Mouse (Mus musculus) hindbrain, embryonic 10.5 days (tissue): Measurements from ENCODE around the gene Fto. TPM values are rescaled to one million over a fixed set of nuclear protein-coding genes. Genes with fewer than 3 reads are reported as not detected.

ENCODE experiments used
- DNase-seq: peaks from one replicate; pipeline ENCODE4 v3.0.0-alpha.2; 2017; ENCODE audit warnings: low spot score
- H3K27ac ChIP-seq: fragments of 300-500 bp; sonication (generic); 2 replicates; pipeline ENCODE4 v1.5.1; 2016; ENCODE audit warnings: mild to moderate bottlenecking, moderate library complexity
- H3K27me3 ChIP-seq: fragments of 300-500 bp; sonication (generic); 2 replicates; pipeline ENCODE4 v1.6.1; 2016; ENCODE audit warnings: mild to moderate bottlenecking; ENCODE audit not compliant: poor library complexity, insufficient read depth, severe bottlenecking
- H3K36me3 ChIP-seq: fragments of 300-500 bp; sonication (generic); 2 replicates; pipeline ENCODE4 v1.6.1; 2016; ENCODE audit warnings: mild to moderate bottlenecking, moderate library complexity
- H3K4me1 ChIP-seq: fragments of 300-500 bp; sonication (generic); replicated peaks from 2 replicates; pipeline ENCODE4 v1.6.1; 2016; ENCODE audit warnings: mild to moderate bottlenecking
- H3K4me3 ChIP-seq: fragments of 300-500 bp; sonication (generic); 2 replicates; pipeline ENCODE4 v1.5.1; 2016; ENCODE audit warnings: mild to moderate bottlenecking, moderate library complexity
- H3K9me3 ChIP-seq: fragments of 300-500 bp; sonication (generic); 2 replicates; pipeline ENCODE4 v1.6.1; 2016; ENCODE audit warnings: mild to moderate bottlenecking, moderate library complexity
- WGBS: fragments of 180-500 bp; shearing (Covaris S2); methylation state at CpG from one replicate; pipeline ENCODE4 v1.1.7; 2016; 5-methylcytosine and 5-hydroxymethylcytosine counted together
- polyA plus RNA-seq: library from polyadenylated mRNA; unstranded; fragments of >200 nt; fragmentation: Nextera tagmentation; extraction: Ambion mirVana; gene quantifications from 2 replicates; pipeline ENCODE4 v1.2.1, GENCODE M21; 2016

Fto gene
- polyA plus RNA-seq, 1 experiment from 2014 or later = 103 TPM

DNA sequence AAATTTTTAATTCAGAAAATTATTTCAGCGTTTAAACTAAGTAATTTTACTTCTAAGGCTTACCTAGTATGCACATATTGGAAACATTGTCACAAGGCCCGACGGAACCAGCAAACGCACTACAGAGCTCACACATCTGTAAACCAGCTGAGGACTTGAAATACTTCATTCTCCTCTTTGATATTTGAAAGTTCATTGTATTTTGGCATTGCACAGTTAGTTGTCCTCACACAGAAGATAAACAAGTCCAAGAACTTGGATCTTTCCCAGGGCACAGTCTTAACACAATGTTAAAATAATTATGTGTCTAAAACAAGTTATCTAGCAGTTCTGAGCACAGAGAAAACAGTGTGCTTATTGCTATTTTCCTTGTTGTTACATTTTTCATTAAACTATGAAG is 22.7 kb upstream of the Fto start:
- H3K27ac ChIP-seq = no peak overlapping the region
- DNase-seq = no peak
- peaks cover 2% of the 10 kb centered on the region for H3K36me3 ChIP-seq
- H3K4me1 ChIP-seq = no peaks in the 10 kb centered on the region
- H3K4me3 ChIP-seq = no peak overlapping the region
- H3K9me3 ChIP-seq = no peaks in the 10 kb centered on the region
- 88% methylated on average over 4 of the region's 4 CpGs for WGBS
- H3K27me3 ChIP-seq = no peaks in the 10 kb centered on the region

DNA sequence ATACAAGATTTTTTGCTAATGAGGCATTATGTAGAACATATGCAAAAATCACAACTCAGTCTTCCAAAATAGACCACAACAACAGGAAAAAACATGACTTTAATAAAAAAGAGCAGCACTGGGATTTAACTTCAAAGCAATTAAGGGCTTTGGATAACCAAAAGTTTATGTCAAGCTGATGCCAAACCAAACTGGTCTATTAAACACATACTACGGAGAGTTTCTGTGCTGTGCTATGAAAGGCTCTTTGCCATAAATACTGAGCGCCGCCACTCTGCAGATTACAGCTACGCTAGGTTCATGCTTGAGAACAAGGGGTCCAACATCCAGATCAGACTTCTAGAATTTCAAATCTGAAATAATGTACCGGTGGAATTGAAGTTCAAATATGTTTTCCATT is 17.5 kb upstream of the Fto start:
- Histone ChIP-seq H3K4me3 (no peak overlapping the region), H3K36me3 (peaks cover 25% of the 10 kb centered on the region), H3K4me1 (no peaks in the 10 kb centered on the region), H3K9me3 (no peaks in the 10 kb centered on the region), H3K27me3 (no peaks in the 10 kb centered on the region), H3K27ac (no peak overlapping the region)
- WGBS = 96% methylated on average over 5 of the region's 5 CpGs
- no peak for DNase-seq

DNA sequence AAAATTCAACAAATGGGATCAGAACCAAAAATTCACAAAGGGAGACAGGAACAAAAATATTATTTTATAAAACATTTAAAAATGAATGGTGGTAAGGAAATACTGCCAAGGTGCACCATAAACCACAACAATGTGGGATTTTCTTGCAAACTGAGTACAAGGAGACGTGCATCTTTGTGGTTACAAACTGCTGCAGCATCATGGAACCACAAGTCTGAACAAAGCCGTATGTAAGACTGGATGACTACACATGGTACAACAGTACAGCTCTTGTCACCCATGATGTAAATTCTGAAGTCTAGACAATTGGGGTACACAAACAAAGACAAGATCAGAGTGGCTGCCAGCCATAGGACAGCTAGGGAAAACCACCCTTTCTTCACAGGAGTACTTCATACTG is 14.7 kb upstream of the Fto start:
- Histone ChIP-seq H3K4me3 (no peak overlapping the region), H3K4me1 (no peaks in the 10 kb centered on the region), H3K9me3 (no peaks in the 10 kb centered on the region), H3K27me3 (no peaks in the 10 kb centered on the region), H3K27ac (no peak overlapping the region), H3K36me3 (peaks cover 49% of the 10 kb centered on the region)
- 90% methylated on average over 2 of the region's 2 CpGs for WGBS
- no peak for DNase-seq

DNA sequence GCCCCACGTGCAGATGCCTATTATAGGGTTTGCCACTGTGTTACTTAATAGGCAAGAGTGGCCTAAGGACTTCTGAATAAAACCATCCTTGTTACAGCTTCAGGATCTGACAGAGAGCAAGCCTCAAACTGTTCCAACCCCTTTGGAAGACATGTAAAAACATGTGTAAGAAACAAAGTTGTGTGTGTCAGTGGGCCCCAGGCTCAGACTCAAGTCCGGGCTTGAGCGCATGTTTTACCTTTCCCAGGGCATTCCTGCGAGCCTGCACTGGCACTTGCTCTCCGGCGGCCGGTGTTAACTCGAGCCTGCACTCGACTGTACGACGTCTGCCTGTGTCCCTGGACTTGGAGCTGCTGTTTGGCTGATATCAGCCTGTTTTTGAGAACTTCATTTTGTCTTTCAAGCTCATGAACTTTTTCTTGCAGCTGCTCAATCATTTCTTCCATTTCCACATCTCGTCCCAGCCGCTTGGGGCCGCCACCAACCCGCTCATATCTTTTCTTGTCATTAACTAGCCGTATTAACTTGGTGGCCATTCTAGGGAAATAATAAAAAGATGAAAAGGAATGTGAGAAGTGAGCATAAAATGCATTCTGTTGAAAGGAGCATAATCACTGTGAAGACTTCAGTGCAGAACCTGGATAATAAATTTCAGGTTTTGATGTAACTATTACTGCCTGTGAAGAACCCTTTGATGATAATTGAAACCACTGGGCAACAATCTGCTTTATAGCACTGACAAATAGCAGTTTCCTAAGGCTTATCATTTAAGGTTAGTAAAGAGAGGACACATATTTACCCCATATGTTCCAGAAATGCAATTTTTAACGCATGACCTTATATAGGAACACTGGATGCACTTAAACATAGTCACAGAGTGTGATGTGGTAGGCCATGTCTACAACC is 8.6 kb upstream of the Fto start:
- DNase-seq = no peak
- Histone ChIP-seq H3K4me3 (no peak overlapping the region), H3K27ac (no peak overlapping the region), H3K27me3 (no peaks in the 10 kb centered on the region), H3K36me3 (peaks cover 51% of the 10 kb centered on the region), H3K9me3 (no peaks in the 10 kb centered on the region), H3K4me1 (no peaks in the 10 kb centered on the region)
- 85% methylated on average over 17 of the region's 17 CpGs for WGBS

GRCm38 (mm10) chr8:91312342-91312741 is 983 bp upstream of the Fto start:
- peaks cover 6% of the 10 kb centered on the region; the same call in 1 of the 2 replicates for H3K36me3 ChIP-seq
- no peaks in the 10 kb centered on the region for H3K9me3 ChIP-seq
- no peak for DNase-seq
- peaks cover 28% of the 10 kb centered on the region for H3K4me1 ChIP-seq
- H3K4me3 ChIP-seq = peak overlapping the region; percentile 85
- peak overlapping the region; percentile 97 for H3K27ac ChIP-seq
- H3K27me3 ChIP-seq = no peaks in the 10 kb centered on the region
- WGBS = 85% methylated on average over 2 of the region's 2 CpGs

GRCm38 (mm10) chr8:91317567-91318227 is 4.4 kb downstream of the Fto start:
- Histone ChIP-seq H3K9me3 (no peaks in the 10 kb centered on the region), H3K27ac (no peak overlapping the region), H3K27me3 (no peaks in the 10 kb centered on the region), H3K4me3 (no peak overlapping the region), H3K36me3 (peaks cover 7% of the 10 kb centered on the region; the same call in 1 of the 2 replicates), H3K4me1 (peaks cover 28% of the 10 kb centered on the region)
- DNase-seq = no peak
- WGBS = 92% methylated on average over 5 of the region's 5 CpGs

- H3K36me3 ChIP-seq = peaks cover 7% of the 10 kb centered on the region; the same call in 1 of the 2 replicates
- DNase-seq = no peak
- WGBS = 92% methylated on average over 7 of the region's 7 CpGs
Observed at GRCm38 (mm10) chr8:91318938-91319729, 5.8 kb downstream of the Fto start.

DNA sequence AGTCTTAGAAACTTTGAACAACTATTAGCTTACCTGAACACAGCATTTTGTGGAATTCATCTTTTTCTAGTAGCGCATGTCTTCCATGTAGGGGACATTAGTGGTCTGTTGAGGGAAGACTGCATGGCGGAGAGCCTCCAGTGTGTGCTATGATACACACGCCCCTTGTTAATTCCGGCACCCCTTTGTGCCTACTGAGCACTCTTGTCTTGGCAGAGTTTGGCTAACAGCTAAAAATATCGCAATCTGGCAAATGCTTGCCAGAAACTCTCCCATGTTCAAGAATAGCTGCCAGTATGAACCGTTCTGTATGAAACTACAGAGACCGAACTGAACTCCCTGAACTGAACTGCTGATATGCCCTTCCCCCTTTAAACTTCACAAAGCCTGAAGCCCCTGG is 10.2 kb downstream of the Fto start:
- 64% methylated on average over 7 of the region's 7 CpGs for WGBS
- no peak for DNase-seq

More at GRCm38 (mm10) chr8:91318938-91319729, 5.8 kb downstream of the Fto start:
- Histone ChIP-seq H3K27me3 (no peaks in the 10 kb centered on the region), H3K27ac (no peak overlapping the region), H3K9me3 (no peaks in the 10 kb centered on the region), H3K4me1 (peaks cover 36% of the 10 kb centered on the region), H3K4me3 (no peak overlapping the region)

DNA sequence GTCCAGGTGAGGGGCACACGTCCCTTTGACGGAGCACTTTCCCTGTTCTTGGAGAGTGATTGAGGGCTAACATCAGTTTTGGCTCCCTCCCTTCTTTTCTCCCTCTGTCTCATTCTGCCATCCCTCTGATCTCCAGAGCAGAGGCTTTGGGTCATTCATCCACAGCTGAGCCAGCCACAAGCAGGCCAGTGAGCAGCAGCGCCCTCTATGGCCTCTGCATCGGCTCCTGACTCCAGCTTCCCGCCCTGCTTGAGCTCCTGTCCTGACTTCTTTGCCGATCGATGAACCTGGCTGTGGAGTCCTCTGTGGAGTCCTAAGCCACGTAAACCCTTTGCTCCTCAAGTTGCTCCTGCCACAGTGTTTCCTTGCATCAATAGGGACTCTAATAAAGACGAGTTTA is 10.9 kb downstream of the Fto start:
- H3K27ac ChIP-seq = peak overlapping the region; percentile 1; the same call in 1 of the 2 replicates
- peak; percentile 53 for DNase-seq
- H3K4me1 ChIP-seq = peaks cover 52% of the 10 kb centered on the region
- WGBS = 30% methylated on average over 9 of the region's 9 CpGs
- peaks cover 18% of the 10 kb centered on the region for H3K36me3 ChIP-seq
- no peaks in the 10 kb centered on the region for H3K9me3 ChIP-seq
- no peaks in the 10 kb centered on the region for H3K27me3 ChIP-seq
- H3K4me3 ChIP-seq = no peak overlapping the region

More for the DNA sequence above, 10.2 kb downstream of the Fto start:
- Histone ChIP-seq H3K36me3 (peaks cover 18% of the 10 kb centered on the region), H3K27me3 (no peaks in the 10 kb centered on the region), H3K4me1 (peaks cover 45% of the 10 kb centered on the region), H3K27ac (no peak overlapping the region), H3K4me3 (no peak overlapping the region), H3K9me3 (no peaks in the 10 kb centered on the region)

- H3K27me3 ChIP-seq = no peaks in the 10 kb centered on the region
- no peak overlapping the region; the same call in 1 of the 2 replicates for H3K27ac ChIP-seq
- peaks cover 15% of the 10 kb centered on the region for H3K36me3 ChIP-seq
- peaks cover 58% of the 10 kb centered on the region for H3K4me1 ChIP-seq
- H3K9me3 ChIP-seq = no peaks in the 10 kb centered on the region
- no peak overlapping the region for H3K4me3 ChIP-seq
- WGBS = 72% methylated on average over 4 of the region's 4 CpGs
- no peak for DNase-seq
Observed at GRCm38 (mm10) chr8:91324916-91325315, 11.6 kb downstream of the Fto start.

GRCm38 (mm10) chr8:91326018-91326417 is 12.7 kb downstream of the Fto start:
- Histone ChIP-seq H3K9me3 (no peaks in the 10 kb centered on the region), H3K4me3 (no peak overlapping the region), H3K27me3 (no peaks in the 10 kb centered on the region), H3K27ac (no peak overlapping the region), H3K36me3 (peaks cover 15% of the 10 kb centered on the region), H3K4me1 (peaks cover 69% of the 10 kb centered on the region)
- DNase-seq = no peak
- 86% methylated on average over 3 of the region's 3 CpGs for WGBS

GRCm38 (mm10) chr8:91326946-91327345 is 13.6 kb downstream of the Fto start:
- DNase-seq = no peak
- no peak overlapping the region for H3K4me3 ChIP-seq
- WGBS = 85% methylated on average over 6 of the region's 6 CpGs
- H3K4me1 ChIP-seq = peaks cover 78% of the 10 kb centered on the region
- no peaks in the 10 kb centered on the region for H3K27me3 ChIP-seq
- no peaks in the 10 kb centered on the region for H3K9me3 ChIP-seq
- H3K27ac ChIP-seq = no peak overlapping the region
- peaks cover 15% of the 10 kb centered on the region for H3K36me3 ChIP-seq
